In genomic region chr8:10125684-10126083, GRCm38 (mm10) we compare ENCODE assay signal across 23 mouse cellular contexts. TPM values are rescaled to one million over a fixed set of nuclear protein-coding genes. Genes with fewer than 3 reads are reported as not detected.
DNase-seq lines count a peak whose midpoint lies in the region; ATAC-seq and TF ChIP-seq lines count a peak whose summit lies in the region.
"Had no signal": no experiment of that assay in that cellular context is flagged by ENCODE, and none has a peak within 500 bp of the region (broad histone marks: within the 10 kb centered on the region; RNA-seq: fewer than 3 reads in every experiment).

No protein-coding gene starts in this region.

- H3K9ac ChIP-seq in forebrain, postnatal 0 days = no peak overlapping the region
- no peak overlapping the region for H3K9ac ChIP-seq in forebrain, embryonic 14.5 days (ENCODE audit: low read length)
- H3K9ac ChIP-seq in midbrain, postnatal 0 days (replicated peaks; ENCODE audit: low read length, poor library complexity, severe bottlenecking) = no peak overlapping the region
- H3K9ac ChIP-seq in midbrain, embryonic 14.5 days (replicated peaks; ENCODE audit: low read length) = no peak overlapping the region
- H3K9ac ChIP-seq in midbrain, embryonic 15.5 days = no peak overlapping the region
- H3K9ac ChIP-seq: forebrain, embryonic 13.5 days; heart, embryonic 15.5 days; hindbrain, embryonic 15.5 days; neural tube, embryonic 15.5 days had no signal

- no peak overlapping the region for H3K4me2 ChIP-seq in forebrain, postnatal 0 days (ENCODE audit: low read depth)
- H3K4me2 ChIP-seq in forebrain, embryonic 14.5 days (ENCODE audit: low read length) = no peak overlapping the region
- no peak overlapping the region for H3K4me2 ChIP-seq in midbrain, postnatal 0 days (ENCODE audit: low read depth, low read length, poor library complexity, severe bottlenecking)
- no peak overlapping the region for H3K4me2 ChIP-seq in midbrain, embryonic 14.5 days (ENCODE audit: low read length)
- no peak overlapping the region for H3K4me2 ChIP-seq in midbrain, embryonic 15.5 days
- H3K4me2 ChIP-seq: forebrain, embryonic 13.5 days; heart, embryonic 15.5 days; hindbrain, embryonic 15.5 days; neural tube, embryonic 15.5 days had no signal

- TF ChIP-seq POLR2A in cerebellum, adult 2 months (IDR thresholded peaks at IDR 0.05; ENCODE audit: borderline replicate concordance, insufficient read depth, low read length) = no peak

- WGBS in forebrain, postnatal 0 days = 69% methylated on average over 4 of the region's 4 CpGs
- 86% methylated on average over 4 of the region's 4 CpGs for WGBS in forebrain, embryonic 14.5 days
- WGBS in midbrain, postnatal 0 days = 78% methylated on average over 4 of the region's 4 CpGs
- 81% methylated on average over 4 of the region's 4 CpGs for WGBS in midbrain, embryonic 14.5 days
- WGBS in cerebellum, adult 2 months = 14% methylated on average over 4 of the region's 4 CpGs
- 81% methylated on average over 4 of the region's 4 CpGs for WGBS in midbrain, embryonic 15.5 days

- H3K27me3 ChIP-seq in forebrain, postnatal 0 days (ENCODE audit: insufficient read depth, low read length) = no peaks in the 10 kb centered on the region
- H3K27me3 ChIP-seq in forebrain, embryonic 14.5 days (replicated peaks; ENCODE audit: control insufficient read depth, insufficient read depth, low read length) = no peaks in the 10 kb centered on the region
- H3K27me3 ChIP-seq in midbrain, postnatal 0 days (ENCODE audit: insufficient read depth, low read length) = no peaks in the 10 kb centered on the region
- H3K27me3 ChIP-seq in midbrain, embryonic 14.5 days (ENCODE audit: control insufficient read depth, insufficient read depth, low read length) = no peaks in the 10 kb centered on the region; the same call in 1 of the 2 replicates
- H3K27me3 ChIP-seq in cerebellum, adult 2 months (ENCODE audit: control insufficient read depth, insufficient read depth, low read length) = no peaks in the 10 kb centered on the region
- H3K27me3 ChIP-seq in midbrain, embryonic 15.5 days (replicated peaks) = no peaks in the 10 kb centered on the region
- H3K27me3 ChIP-seq: forebrain, embryonic 13.5 days; heart, embryonic 15.5 days; hindbrain, embryonic 15.5 days; neural tube, embryonic 15.5 days had no signal

- no peaks in the 10 kb centered on the region for H3K36me3 ChIP-seq in forebrain, postnatal 0 days (ENCODE audit: insufficient read depth)
- H3K36me3 ChIP-seq in forebrain, embryonic 14.5 days (ENCODE audit: control insufficient read depth, insufficient read depth, low read length) = no peaks in the 10 kb centered on the region
- no peaks in the 10 kb centered on the region for H3K36me3 ChIP-seq in midbrain, postnatal 0 days (ENCODE audit: insufficient read depth, low read length)
- no peaks in the 10 kb centered on the region for H3K36me3 ChIP-seq in midbrain, embryonic 14.5 days (ENCODE audit: control insufficient read depth, insufficient read depth, low read length)
- no peaks in the 10 kb centered on the region for H3K36me3 ChIP-seq in midbrain, embryonic 15.5 days (replicated peaks)
- H3K36me3 ChIP-seq: heart, embryonic 15.5 days; hindbrain, embryonic 15.5 days; limb, embryonic 10.5 days; neural tube, embryonic 15.5 days had no signal

- no peaks in the 10 kb centered on the region for H3K9me3 ChIP-seq in forebrain, postnatal 0 days (ENCODE audit: low read length)
- no peaks in the 10 kb centered on the region for H3K9me3 ChIP-seq in forebrain, embryonic 14.5 days (replicated peaks; ENCODE audit: control insufficient read depth, low read length)
- no peaks in the 10 kb centered on the region for H3K9me3 ChIP-seq in midbrain, postnatal 0 days (ENCODE audit: low read length)
- no peaks in the 10 kb centered on the region for H3K9me3 ChIP-seq in midbrain, embryonic 14.5 days (ENCODE audit: control insufficient read depth, low read length)
- H3K9me3 ChIP-seq in midbrain, embryonic 15.5 days = no peaks in the 10 kb centered on the region
- H3K9me3 ChIP-seq: forebrain, embryonic 13.5 days; heart, embryonic 15.5 days; hindbrain, embryonic 15.5 days; limb, embryonic 10.5 days; neural tube, embryonic 15.5 days had no signal

- no peak for TF ChIP-seq CTCF in forebrain, postnatal 0 days (IDR thresholded peaks at IDR 0.05; ENCODE audit: low read depth)
- TF ChIP-seq CTCF in midbrain, postnatal 0 days (IDR thresholded peaks at IDR 0.05) = no peak
- no peak for TF ChIP-seq CTCF in cerebellum, adult 2 months (IDR thresholded peaks at IDR 0.05; ENCODE audit: borderline replicate concordance, insufficient read depth, low read depth, low read length)

- 0 out of 2 replicates have a peak, but pooled peaks cover 4% of the 10 kb centered on the region for H3K4me1 ChIP-seq in forebrain, postnatal 0 days (ENCODE audit: insufficient read depth)
- peaks cover 11% of the 10 kb centered on the region; the same call in 1 of the 2 replicates for H3K4me1 ChIP-seq in forebrain, embryonic 14.5 days (ENCODE audit: control insufficient read depth, insufficient read depth, low read length)
- no peaks in the 10 kb centered on the region for H3K4me1 ChIP-seq in midbrain, postnatal 0 days (ENCODE audit: insufficient read depth, low read length)
- H3K4me1 ChIP-seq in midbrain, embryonic 14.5 days (ENCODE audit: control insufficient read depth, insufficient read depth, low read length) = 0 out of 2 replicates have a peak, but pooled peaks cover 3% of the 10 kb centered on the region
- peaks cover 8% of the 10 kb centered on the region; the same call in 1 of the 2 replicates for H3K4me1 ChIP-seq in cerebellum, adult 2 months (ENCODE audit: control insufficient read depth, insufficient read depth, low read length)
- peaks cover 11% of the 10 kb centered on the region for H3K4me1 ChIP-seq in midbrain, embryonic 15.5 days
- H3K4me1 ChIP-seq: heart, embryonic 15.5 days; limb, embryonic 10.5 days had no signal

- ATAC-seq in forebrain, postnatal 0 days = peak; percentile 62
- ATAC-seq in forebrain, embryonic 14.5 days = no peak
- no peak for ATAC-seq in midbrain, postnatal 0 days (ENCODE audit: low FRiP score)
- no peak for ATAC-seq in midbrain, embryonic 14.5 days (ENCODE audit: low FRiP score, low TSS enrichment)
- ATAC-seq in midbrain, embryonic 15.5 days (replicated peaks) = no peak
- ATAC-seq: forebrain, embryonic 13.5 days; intestine, embryonic 16.5 days; lung, postnatal 0 days had no signal

- H3K4me3 ChIP-seq in forebrain, postnatal 0 days (ENCODE audit: low read depth, low read length) = no peak overlapping the region
- H3K4me3 ChIP-seq in forebrain, embryonic 14.5 days (ENCODE audit: low read depth, low read length) = no peak overlapping the region
- H3K4me3 ChIP-seq in midbrain, postnatal 0 days (ENCODE audit: low read depth, low read length) = no peak overlapping the region
- no peak overlapping the region for H3K4me3 ChIP-seq in midbrain, embryonic 14.5 days (replicated peaks; ENCODE audit: low read depth, low read length)
- H3K4me3 ChIP-seq in cerebellum, adult 2 months (replicated peaks; ENCODE audit: insufficient read depth, low read depth, low read length) = no peak overlapping the region
- H3K4me3 ChIP-seq in midbrain, embryonic 15.5 days = no peak overlapping the region
- H3K4me3 ChIP-seq: forebrain, embryonic 13.5 days; heart, embryonic 15.5 days; hindbrain, embryonic 15.5 days; limb, embryonic 10.5 days; neural tube, embryonic 15.5 days had no signal

- no peak for DNase-seq in forebrain, postnatal 0 days
- DNase-seq in forebrain, embryonic 14.5 days (ENCODE audit: low spot score) = no peak
- DNase-seq in midbrain, postnatal 0 days (ENCODE audit: low spot score) = peak; percentile 12
- DNase-seq in midbrain, embryonic 14.5 days = no peak
- peak; percentile 24 to 69 for DNase-seq in cerebellum, adult 2 months
- DNase-seq in cerebellum, postnatal 36 days = peak; percentile 9 to 32
- no peak for DNase-seq in kidney, postnatal 10 days
- DNase-seq: adrenal gland, postnatal 14 days; gastrocnemius, postnatal 14 days; heart, postnatal 36 days; kidney, postnatal 4 days; layer of hippocampus, adult 9-11 months; thymus, postnatal 25 days had no signal

- H3K27ac ChIP-seq in forebrain, postnatal 0 days (ENCODE audit: low read depth, low read length) = no peak overlapping the region
- H3K27ac ChIP-seq in forebrain, embryonic 14.5 days (ENCODE audit: low read depth, low read length) = no peak overlapping the region
- H3K27ac ChIP-seq in midbrain, postnatal 0 days (ENCODE audit: low read depth, low read length) = no peak overlapping the region
- H3K27ac ChIP-seq in midbrain, embryonic 14.5 days (replicated peaks; ENCODE audit: low read depth, low read length) = no peak overlapping the region
- no peak overlapping the region for H3K27ac ChIP-seq in cerebellum, adult 2 months (ENCODE audit: insufficient read depth, low read length)
- no peak overlapping the region for H3K27ac ChIP-seq in midbrain, embryonic 15.5 days
- H3K27ac ChIP-seq: forebrain, embryonic 13.5 days; heart, embryonic 15.5 days; hindbrain, embryonic 15.5 days; limb, embryonic 10.5 days; macrophage; neural tube, embryonic 15.5 days had no signal

RNA-seq across cellular contexts. Expression of gene Myo16, which starts 28.0 kb away (rescaled TPM):
- total RNA-seq in forebrain, postnatal 0 days (2014; rRNA removed) = 56.3 and 58.6 TPM in 2 replicates
- 3.8 and 5.5 TPM in 2 replicates for polyA plus RNA-seq in forebrain, postnatal 0 days (2015; fragmentation: Nextera tagmentation; extraction: Ambion mirVana)
- polyA plus RNA-seq in forebrain, embryonic 14.5 days (2014; fragmentation: Nextera tagmentation; extraction: Ambion mirVana) = 2.0 and 5.4 TPM in 2 replicates
- total RNA-seq in midbrain, postnatal 0 days (2014; rRNA removed) = 59.9 and 62.6 TPM in 2 replicates
- polyA plus RNA-seq in midbrain, postnatal 0 days (2015; fragmentation: Nextera tagmentation; extraction: Ambion mirVana) = 5.8 and 7.7 TPM in 2 replicates
- polyA plus RNA-seq in midbrain, embryonic 14.5 days (2014; fragmentation: Nextera tagmentation; extraction: Ambion mirVana) = 6.1 and 7.9 TPM in 2 replicates
- polyA plus RNA-seq in cerebellum, adult 2 months (2012; rRNA removed) = 10.3 and 11.0 TPM in 2 replicates
- 6.2 and 7.7 TPM in 2 replicates for polyA plus RNA-seq in midbrain, embryonic 15.5 days (2015; fragmentation: Nextera tagmentation; extraction: Ambion mirVana)
- total RNA-seq: adrenal gland, postnatal 14 days; liver, adult 2 months had no signal
- polyA plus RNA-seq: liver, adult 2 months; macrophage had no signal

Comparison
In these comparisons a context has a peak if more than half of its experiments do, and no peak if none do; other contexts are left out.
1. DNase-seq: peak in midbrain, postnatal 0 days (single experiment), cerebellum, adult 2 months (2 of 2) and cerebellum, postnatal 36 days (2 of 2); none in forebrain, postnatal 0 days (single experiment), forebrain, embryonic 14.5 days (single experiment), midbrain, embryonic 14.5 days (single experiment) and kidney, postnatal 10 days (single experiment).